Mouse (Mus musculus) small intestine, adult 2 months (tissue): Measurements from ENCODE around the gene Col4a2.

ENCODE experiments used
- CTCF ChIP-seq: fragments of 200-500 bp; IDR thresholded peaks from 2 replicates; pipeline ENCODE4 v1.5.1; 2012; ENCODE audit warnings: low read depth, mild to moderate bottlenecking, control low read depth, inconsistent platforms, low read length, moderate library complexity, mixed read lengths; ENCODE audit not compliant: insufficient replicate concordance, insufficient read length; ENCODE audit errors: extremely low read depth
- POLR2A ChIP-seq: fragments of 200-500 bp; IDR thresholded peaks from 2 replicates; pipeline ENCODE4 v1.6.1; 2012; ENCODE audit warnings: low read depth, mild to moderate bottlenecking, control low read depth, inconsistent platforms, low read length, moderate library complexity

DNA sequence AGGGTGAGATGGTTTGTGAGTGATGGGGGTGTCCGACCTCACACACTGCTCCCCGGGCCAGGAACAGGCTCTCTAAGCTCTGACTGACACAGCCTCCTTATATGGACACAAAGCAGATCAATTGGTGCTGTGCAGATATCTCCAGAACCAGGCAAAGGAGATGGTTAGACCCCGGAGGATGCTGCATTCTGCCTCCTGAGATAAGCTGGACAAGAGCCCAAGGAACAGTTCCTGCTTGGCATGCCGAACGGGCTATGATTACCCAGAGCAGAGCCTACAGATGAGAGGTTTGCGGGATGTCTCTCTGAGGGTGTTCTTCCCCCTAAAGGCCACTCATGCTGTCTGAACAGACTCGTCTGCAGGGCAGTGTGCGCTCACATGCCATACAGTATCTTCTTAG, 44.2 kb downstream of the Col4a2 start:
- TF ChIP-seq CTCF (no peak), POLR2A (no peak)
